14 mouse cellular contexts compared by ENCODE assay signal in genomic region chr2:170657821-170658221, GRCm38 (mm10). TPM values are rescaled to one million over a fixed set of nuclear protein-coding genes. Genes with fewer than 3 reads are reported as not detected.
DNase-seq lines count a peak whose midpoint lies in the region; ATAC-seq lines count a peak whose summit lies in the region.
"Had no signal": no experiment of that assay in that cellular context is flagged by ENCODE, and none has a peak within 500 bp of the region (broad histone marks: within the 10 kb centered on the region; RNA-seq: fewer than 3 reads in every experiment).

No protein-coding gene starts in this region.

- WGBS in lung, embryonic 16.5 days: 9% methylated on average over 7 of the region's 7 CpGs
- WGBS in forebrain, embryonic 12.5 days: 4% methylated on average over 7 of the region's 7 CpGs
- WGBS in limb, embryonic 12.5 days: 3% methylated on average over 7 of the region's 7 CpGs
- 4% methylated on average over 7 of the region's 7 CpGs for WGBS in neural tube, embryonic 15.5 days

- H3K4me1 ChIP-seq in lung, embryonic 16.5 days (replicated peaks; ENCODE audit: control insufficient read depth, insufficient read depth, low read length): no peaks in the 10 kb centered on the region
- H3K4me1 ChIP-seq in forebrain, embryonic 12.5 days: peaks cover 54% of the 10 kb centered on the region
- H3K4me1 ChIP-seq in limb, embryonic 12.5 days (replicated peaks): peaks cover 15% of the 10 kb centered on the region
- peaks cover 45% of the 10 kb centered on the region for H3K4me1 ChIP-seq in neural tube, embryonic 15.5 days
- H3K4me1 ChIP-seq: liver, embryonic 13.5 days had no signal

- H3K4me2 ChIP-seq in lung, embryonic 16.5 days (ENCODE audit: low read depth, low read length): no peak overlapping the region
- H3K4me2 ChIP-seq in forebrain, embryonic 12.5 days: no peak overlapping the region
- H3K4me2 ChIP-seq in limb, embryonic 12.5 days: peak overlapping the region; percentile 13; the same call in 1 of the 2 replicates
- H3K4me2 ChIP-seq in neural tube, embryonic 15.5 days: peak overlapping the region; percentile 8; the same call in 1 of the 2 replicates
- H3K4me2 ChIP-seq: liver, embryonic 13.5 days had no signal

- H3K27me3 ChIP-seq in lung, embryonic 16.5 days (ENCODE audit: control insufficient read depth, insufficient read depth, low read depth, low read length): no peaks in the 10 kb centered on the region
- H3K27me3 ChIP-seq in forebrain, embryonic 12.5 days: peaks cover 4% of the 10 kb centered on the region; the same call in 1 of the 2 replicates
- H3K27me3 ChIP-seq in limb, embryonic 12.5 days: no peaks in the 10 kb centered on the region
- no peaks in the 10 kb centered on the region for H3K27me3 ChIP-seq in neural tube, embryonic 15.5 days (replicated peaks)
- H3K27me3 ChIP-seq: liver, embryonic 13.5 days had no signal

- H3K9ac ChIP-seq in lung, embryonic 16.5 days (ENCODE audit: low read length): no peak overlapping the region
- peak overlapping the region; percentile 42; the same call in 1 of the 2 replicates for H3K9ac ChIP-seq in forebrain, embryonic 12.5 days
- no peak overlapping the region for H3K9ac ChIP-seq in limb, embryonic 12.5 days (replicated peaks)
- H3K9ac ChIP-seq in neural tube, embryonic 15.5 days (replicated peaks): no peak overlapping the region
- H3K9ac ChIP-seq: liver, embryonic 13.5 days had no signal

- no peak overlapping the region for H3K4me3 ChIP-seq in lung, embryonic 16.5 days (ENCODE audit: low read length)
- no peak overlapping the region for H3K4me3 ChIP-seq in forebrain, embryonic 12.5 days (replicated peaks)
- H3K4me3 ChIP-seq in limb, embryonic 12.5 days (replicated peaks): no peak overlapping the region
- no peak overlapping the region for H3K4me3 ChIP-seq in neural tube, embryonic 15.5 days (replicated peaks)
- H3K4me3 ChIP-seq: liver, embryonic 13.5 days had no signal

- no peak overlapping the region for H3K27ac ChIP-seq in lung, embryonic 16.5 days (ENCODE audit: low read length)
- peak overlapping the region; percentile 33; the same call in 1 of the 2 replicates for H3K27ac ChIP-seq in forebrain, embryonic 12.5 days
- H3K27ac ChIP-seq in limb, embryonic 12.5 days: peak overlapping the region; percentile 18; the same call in 1 of the 2 replicates
- peak overlapping the region; percentile 64; the same call in 1 of the 2 replicates for H3K27ac ChIP-seq in neural tube, embryonic 15.5 days (replicated peaks)
- H3K27ac ChIP-seq: liver, embryonic 13.5 days had no signal

- peak; percentile 62 for ATAC-seq in lung, embryonic 16.5 days (ENCODE audit: low read depth)
- ATAC-seq in forebrain, embryonic 12.5 days (ENCODE audit: low FRiP score): no peak
- ATAC-seq in limb, embryonic 12.5 days (ENCODE audit: insufficient number of reproducible peaks, insufficient read depth, low FRiP score, low TSS enrichment, low read depth): no peak
- ATAC-seq in neural tube, embryonic 15.5 days (ENCODE audit: low FRiP score): no peak
- no peak for ATAC-seq in erythroid progenitor cell, adult 5-6 weeks (replicated peaks; ENCODE audit: low FRiP score, poor library complexity, severe bottlenecking)
- ATAC-seq: activated CD4-positive, CD25-positive, alpha-beta regulatory T cell, adult 4 months had no signal

- no peaks in the 10 kb centered on the region for H3K36me3 ChIP-seq in lung, embryonic 16.5 days (ENCODE audit: control insufficient read depth, insufficient read depth, low read length)
- H3K36me3 ChIP-seq in forebrain, embryonic 12.5 days (replicated peaks): no peaks in the 10 kb centered on the region
- no peaks in the 10 kb centered on the region for H3K36me3 ChIP-seq in limb, embryonic 12.5 days
- no peaks in the 10 kb centered on the region for H3K36me3 ChIP-seq in neural tube, embryonic 15.5 days
- H3K36me3 ChIP-seq: liver, embryonic 13.5 days had no signal

- H3K9me3 ChIP-seq in lung, embryonic 16.5 days (ENCODE audit: control insufficient read depth, low read length): no peaks in the 10 kb centered on the region
- no peaks in the 10 kb centered on the region for H3K9me3 ChIP-seq in forebrain, embryonic 12.5 days
- no peaks in the 10 kb centered on the region for H3K9me3 ChIP-seq in limb, embryonic 12.5 days
- no peaks in the 10 kb centered on the region for H3K9me3 ChIP-seq in neural tube, embryonic 15.5 days (replicated peaks)

- no peak for DNase-seq in lung, postnatal 4 days
- no peak for DNase-seq in frontal cortex, postnatal 36 days (ENCODE audit: low spot score in 2 of 2)
- DNase-seq in heart, adult 18-20 months: no peak
- DNase-seq: cerebellum, adult 9-10 months; heart, postnatal 36 days; liver, embryonic 13.5 days had no signal

RNA-seq across cellular contexts. Expression of gene 4930470P17Rik, which starts 56.0 kb away (rescaled TPM):
- not detected in 2 replicates for polyA plus RNA-seq in lung, embryonic 16.5 days (2015; fragmentation: Nextera tagmentation; extraction: Ambion mirVana)
- polyA plus RNA-seq in forebrain, embryonic 12.5 days (2016; fragmentation: Nextera tagmentation; extraction: Ambion mirVana): not detected in 2 replicates
- polyA plus RNA-seq in limb, embryonic 12.5 days (2016; fragmentation: Nextera tagmentation; extraction: Ambion mirVana): not detected in 2 replicates
- 0.36 TPM in 1 of 2 replicates, not detected in the other for polyA plus RNA-seq in neural tube, embryonic 15.5 days (2015; fragmentation: Nextera tagmentation; extraction: Ambion mirVana)
- total RNA-seq in erythroid progenitor cell, adult 5-6 weeks (2015; ENCODE audit: low replicate concordance): not detected in 2 replicates
- not detected in 2 replicates for total RNA-seq in erythroid progenitor cell, adult 5-6 weeks (2017; ENCODE audit: low replicate concordance)
- total RNA-seq in heart, adult 18-20 months (2021): not detected
- total RNA-seq: gastrocnemius, adult 18-20 months; heart, postnatal 36 days had no signal
- polyA plus RNA-seq: activated CD4-positive, CD25-positive, alpha-beta regulatory T cell, adult 4 months; liver, embryonic 13.5 days; thymus, postnatal 0 days had no signal

Comparison
In these comparisons a context has a peak if more than half of its experiments do, and no peak if none do; other contexts are left out.
1. H3K4me2 ChIP-seq: peak in limb, embryonic 12.5 days (single experiment) and neural tube, embryonic 15.5 days (single experiment); none in lung, embryonic 16.5 days (single experiment) and forebrain, embryonic 12.5 days (single experiment).